Mouse (Mus musculus): Measurements from ENCODE around the gene Mgat3. TPM values are rescaled to one million over a fixed set of nuclear protein-coding genes. Genes with fewer than 3 reads are reported as not detected.
A peak's percentile ranks its signal among the peaks of the same experiment; 100 is the strongest.

Mgat3 gene
- polyA plus RNA-seq, 2 experiments: 0.33 to 0.95 TPM

GRCm38 (mm10) chr15:80192246-80192585 is 18.7 kb downstream of the Mgat3 start:
- Histone ChIP-seq H3K27ac (no peak overlapping the region), H3K36me3 (replicated peaks; ENCODE audit: control insufficient read depth, insufficient read depth, low read depth) (no peaks in the 10 kb centered on the region), H3K4me1 (replicated peaks; ENCODE audit: control insufficient read depth in 2 of 2, insufficient read depth in 2 of 2, low read length in 1 of 2) (peaks cover 0 to 16% of the 10 kb centered on the region in 2 experiments; a peak in 1 of 4 replicates), H3K9me3 (ENCODE audit: control insufficient read depth, low read length) (no peaks in the 10 kb centered on the region), H3K4me2 (ENCODE audit: low read depth) (no peak overlapping the region), H3K4me3 (ENCODE audit: insufficient read depth in 1 of 2, low read depth in 2 of 2, low read length in 2 of 2) (no peak overlapping the region), H3K27me3 (ENCODE audit: control insufficient read depth, insufficient read depth, low read length) (no peaks in the 10 kb centered on the region), H3K9ac (replicated peaks) (no peak overlapping the region)
- DNase-seq (ENCODE audit: low read depth in 3 of 3, low spot score in 3 of 3): no peak
- ATAC-seq (ENCODE audit: insufficient read depth): no peak
- 59% methylated on average over 6 of the region's 6 CpGs for WGBS (ENCODE audit: insufficient replicate concordance)
- TF ChIP-seq CTCF (IDR thresholded peaks at IDR 0.05; ENCODE audit: low read depth) (no peak), EP300 (IDR thresholded peaks at IDR 0.05; ENCODE audit: low read depth) (no peak)

GRCm38 (mm10) chr15:80192847-80193246 is 19.3 kb downstream of the Mgat3 start:
- ATAC-seq (ENCODE audit: insufficient read depth) (no peak), DNase-seq (ENCODE audit: low read depth in 3 of 3, low spot score in 3 of 3) (no peak)
- Histone ChIP-seq H3K4me1 (replicated peaks; ENCODE audit: control insufficient read depth in 2 of 2, insufficient read depth in 2 of 2, low read length in 1 of 2) (peaks cover 0 to 16% of the 10 kb centered on the region in 2 experiments; a peak in 1 of 4 replicates), H3K27ac (no peak overlapping the region), H3K27me3 (ENCODE audit: control insufficient read depth, insufficient read depth, low read length) (no peaks in the 10 kb centered on the region), H3K4me2 (ENCODE audit: low read depth) (no peak overlapping the region), H3K9me3 (ENCODE audit: control insufficient read depth, low read length) (no peaks in the 10 kb centered on the region), H3K4me3 (ENCODE audit: insufficient read depth in 1 of 2, low read depth in 2 of 2, low read length in 2 of 2) (no peak overlapping the region), H3K9ac (replicated peaks) (no peak overlapping the region), H3K36me3 (replicated peaks; ENCODE audit: control insufficient read depth, insufficient read depth, low read depth) (no peaks in the 10 kb centered on the region)
- 37% methylated on average over 7 of the region's 7 CpGs for WGBS (ENCODE audit: insufficient replicate concordance)
- TF ChIP-seq CTCF (IDR thresholded peaks at IDR 0.05; ENCODE audit: low read depth) (no peak), EP300 (IDR thresholded peaks at IDR 0.05; ENCODE audit: low read depth) (no peak)

GRCm38 (mm10) chr15:80199556-80199955 is 26.0 kb downstream of the Mgat3 start:
- WGBS (ENCODE audit: insufficient replicate concordance): 62% methylated on average over 2 of the region's 2 CpGs
- DNase-seq (ENCODE audit: low read depth in 3 of 3, low spot score in 3 of 3) (no peak), ATAC-seq (ENCODE audit: insufficient read depth) (no peak)
- Histone ChIP-seq H3K36me3 (replicated peaks; ENCODE audit: control insufficient read depth, insufficient read depth, low read depth) (no peaks in the 10 kb centered on the region), H3K27me3 (ENCODE audit: control insufficient read depth, insufficient read depth, low read length) (no peaks in the 10 kb centered on the region), H3K4me1 (replicated peaks; ENCODE audit: control insufficient read depth in 2 of 2, insufficient read depth in 2 of 2, low read length in 1 of 2) (no peaks in the 10 kb centered on the region), H3K9ac (replicated peaks) (no peak overlapping the region), H3K4me2 (ENCODE audit: low read depth) (no peak overlapping the region), H3K4me3 (ENCODE audit: insufficient read depth in 1 of 2, low read depth in 2 of 2, low read length in 2 of 2) (no peak overlapping the region), H3K9me3 (ENCODE audit: control insufficient read depth, low read length) (no peaks in the 10 kb centered on the region), H3K27ac (no peak overlapping the region)
- TF ChIP-seq EP300 (IDR thresholded peaks at IDR 0.05; ENCODE audit: low read depth): no peak
- TF ChIP-seq CTCF (IDR thresholded peaks at IDR 0.05; ENCODE audit: low read depth): no peak

DNA sequence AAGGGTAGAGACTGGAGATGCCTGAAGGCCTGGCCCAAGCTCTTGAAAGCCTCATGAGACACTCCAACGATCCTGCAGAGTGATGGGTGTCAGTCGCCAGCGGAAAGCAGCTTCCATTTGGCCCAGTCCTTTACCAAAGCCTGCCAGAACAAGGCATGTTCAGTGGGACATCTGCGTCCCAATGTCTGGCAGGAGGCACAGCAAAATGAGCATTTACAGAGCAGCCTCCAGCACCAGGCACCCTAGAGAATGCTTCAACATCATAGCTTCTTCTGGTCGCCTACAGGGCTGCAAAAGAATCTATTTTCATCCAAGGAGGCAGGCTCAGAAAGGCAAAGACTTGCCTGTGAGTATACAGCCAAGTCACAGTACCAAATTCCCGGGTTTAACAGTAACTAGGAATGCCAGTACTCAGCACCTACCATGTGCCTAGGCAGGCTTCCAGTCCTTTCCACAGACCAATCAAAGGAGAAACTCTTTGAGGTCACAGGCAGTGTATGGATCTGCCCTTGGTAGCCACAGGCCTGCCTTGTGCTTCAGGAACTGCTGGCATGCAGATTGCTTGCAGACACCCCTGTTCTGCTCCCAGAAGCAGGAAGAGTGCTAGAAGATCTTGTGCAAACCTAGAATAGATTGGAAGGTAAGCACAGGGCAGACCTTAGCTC is 28.7 kb downstream of the Mgat3 start:
- no peaks in the 10 kb centered on the region for H3K27me3 ChIP-seq (ENCODE audit: control insufficient read depth, insufficient read depth, low read length)
- H3K4me2 ChIP-seq (ENCODE audit: low read depth): no peak overlapping the region
- 58% methylated on average over 6 of the region's 6 CpGs for WGBS (ENCODE audit: insufficient replicate concordance)
- H3K4me3 ChIP-seq (ENCODE audit: insufficient read depth in 1 of 2, low read depth in 2 of 2, low read length in 2 of 2): no peak overlapping the region
- H3K9me3 ChIP-seq (ENCODE audit: control insufficient read depth, low read length): no peaks in the 10 kb centered on the region
- no peak overlapping the region for H3K9ac ChIP-seq (replicated peaks)
- no peaks in the 10 kb centered on the region for H3K36me3 ChIP-seq (replicated peaks; ENCODE audit: control insufficient read depth, insufficient read depth, low read depth)
- no peak overlapping the region for H3K27ac ChIP-seq
- DNase-seq (ENCODE audit: low read depth in 3 of 3, low spot score in 3 of 3) (no peak), ATAC-seq (ENCODE audit: insufficient read depth) (no peak)
- TF ChIP-seq CTCF (IDR thresholded peaks at IDR 0.05; ENCODE audit: low read depth): no peak
- no peak for TF ChIP-seq EP300 (IDR thresholded peaks at IDR 0.05; ENCODE audit: low read depth)
- H3K4me1 ChIP-seq (replicated peaks; ENCODE audit: control insufficient read depth in 2 of 2, insufficient read depth in 2 of 2, low read length in 1 of 2): no peaks in the 10 kb centered on the region

DNA sequence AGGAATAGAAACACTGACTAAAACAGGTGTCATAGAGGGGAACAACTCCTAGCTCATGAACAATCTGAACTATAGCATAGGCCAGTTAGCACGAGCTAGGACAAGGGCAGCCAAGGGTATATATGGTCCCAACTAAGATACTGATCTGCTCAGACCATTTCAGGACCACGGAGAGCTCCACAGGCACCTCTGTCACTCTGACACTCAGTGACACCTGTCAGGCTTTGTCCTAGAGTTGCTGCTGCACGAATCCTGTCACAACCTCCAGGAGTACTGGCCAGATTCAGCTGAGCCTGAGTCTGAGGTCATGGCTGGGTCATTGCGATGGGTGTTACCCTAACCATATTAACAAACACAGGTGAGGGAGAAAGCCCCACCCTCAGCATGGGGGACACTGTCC is 29.9 kb downstream of the Mgat3 start:
- no peaks in the 10 kb centered on the region for H3K9me3 ChIP-seq (ENCODE audit: control insufficient read depth, low read length)
- H3K27ac ChIP-seq: no peak overlapping the region
- ATAC-seq (ENCODE audit: insufficient read depth) (no peak), DNase-seq (ENCODE audit: low read depth in 3 of 3, low spot score in 3 of 3) (peak in 1 of 3 experiments; percentile 33)
- H3K4me1 ChIP-seq (replicated peaks; ENCODE audit: control insufficient read depth in 2 of 2, insufficient read depth in 2 of 2, low read length in 1 of 2): no peaks in the 10 kb centered on the region
- 14% methylated on average over 4 of the region's 4 CpGs for WGBS (ENCODE audit: insufficient replicate concordance)
- H3K4me2 ChIP-seq (ENCODE audit: low read depth): no peak overlapping the region
- no peak overlapping the region for H3K4me3 ChIP-seq (ENCODE audit: insufficient read depth in 1 of 2, low read depth in 2 of 2, low read length in 2 of 2)
- TF ChIP-seq CTCF (IDR thresholded peaks at IDR 0.05; ENCODE audit: low read depth) (no peak), EP300 (IDR thresholded peaks at IDR 0.05; ENCODE audit: low read depth) (no peak)
- no peak overlapping the region for H3K9ac ChIP-seq (replicated peaks)
- H3K36me3 ChIP-seq (replicated peaks; ENCODE audit: control insufficient read depth, insufficient read depth, low read depth): no peaks in the 10 kb centered on the region
- no peaks in the 10 kb centered on the region for H3K27me3 ChIP-seq (ENCODE audit: control insufficient read depth, insufficient read depth, low read length)
